Mouse (Mus musculus) stomach, postnatal 0 days (tissue): Measurements from ENCODE around the gene Fblim1. TPM values are rescaled to one million over a fixed set of nuclear protein-coding genes. Genes with fewer than 3 reads are reported as not detected.
A peak's percentile ranks its signal among the peaks of the same experiment; 100 is the strongest.

Source experiments
- ATAC-seq: fragments of 200-750 bp; cut with Nextera tagmentation; 2 replicates; pipeline ENCODE4 v1.8.0; 2017; ENCODE audit not compliant: low FRiP score, low TSS enrichment
- DNase-seq: peaks from one replicate; pipeline ENCODE4 v3.0.0-alpha.2; 2016; ENCODE audit warnings: low spot score
- H3K27ac ChIP-seq: fragments of 300-500 bp; sonication (generic); replicated peaks from 2 replicates; pipeline ENCODE4 v1.5.1; 2014; ENCODE audit warnings: mild to moderate bottlenecking, control low read depth
- H3K27me3 ChIP-seq: fragments of 300-500 bp; sonication (generic); 2 replicates; pipeline ENCODE4 v1.6.1; 2014; ENCODE audit warnings: low read length; ENCODE audit not compliant: control insufficient read depth, insufficient read depth
- H3K36me3 ChIP-seq: fragments of 300-500 bp; sonication (generic); 2 replicates; pipeline ENCODE4 v1.6.1; 2014; ENCODE audit warnings: low read length, mixed read lengths; ENCODE audit not compliant: control insufficient read depth, insufficient read depth
- H3K4me1 ChIP-seq: fragments of 300-500 bp; sonication (generic); replicated peaks from 2 replicates; pipeline ENCODE4 v1.6.1; 2014; ENCODE audit warnings: antibody characterized with exemption; ENCODE audit not compliant: control insufficient read depth, insufficient read depth
- H3K4me2 ChIP-seq: fragments of 300-500 bp; sonication (generic); replicated peaks from 2 replicates; pipeline ENCODE4 v1.6.1; 2014; ENCODE audit warnings: low read depth, mild to moderate bottlenecking, control low read depth, moderate library complexity
- H3K4me3 ChIP-seq: fragments of 300-500 bp; sonication (generic); 2 replicates; pipeline ENCODE4 v1.5.1; 2014; ENCODE audit warnings: low read depth, low read length, control low read depth
- H3K9ac ChIP-seq: fragments of 300-500 bp; sonication (generic); 2 replicates; pipeline ENCODE4 v1.6.1; 2014; ENCODE audit warnings: mild to moderate bottlenecking, low read length, control low read depth, mixed read lengths
- H3K9me3 ChIP-seq: fragments of 300-500 bp; sonication (generic); 2 replicates; pipeline ENCODE4 v1.6.1; 2016; ENCODE audit warnings: low read length; ENCODE audit not compliant: control insufficient read depth
- CTCF ChIP-seq: IDR thresholded peaks from 2 replicates; pipeline ENCODE4 v1.5.1; 2016; ENCODE audit warnings: antibody characterized with exemption, low read depth, mild to moderate bottlenecking, moderate library complexity
- EP300 ChIP-seq: optimal IDR thresholded peaks from 2 replicates; pipeline ENCODE3; 2016; ENCODE audit warnings: antibody characterized with exemption
- WGBS: fragments of 180-500 bp; shearing (Covaris S2); extraction: QIAGEN DNeasy Blood & Tissue Kit; methylation state at CpG from one replicate; pipeline ENCODE4 v1.1.7; 2014; 5-methylcytosine and 5-hydroxymethylcytosine counted together
- polyA plus RNA-seq: library from polyadenylated mRNA; unstranded; fragments of >200 nt; fragmentation: Nextera tagmentation; extraction: Ambion mirVana; gene quantifications from 2 replicates; pipeline ENCODE4 v1.2.1, GENCODE M21; 2015

Gene Fblim1
- polyA plus RNA-seq, 1 experiment from 2014 or later: 45.1 TPM

- H3K9ac ChIP-seq: no peak overlapping the region
- peaks cover 15% of the 10 kb centered on the region; the same call in 1 of the 2 replicates for H3K36me3 ChIP-seq
- H3K27me3 ChIP-seq: no peaks in the 10 kb centered on the region
- H3K4me2 ChIP-seq: no peak overlapping the region
- DNase-seq: no peak
- TF ChIP-seq EP300: no peak
- TF ChIP-seq CTCF: no peak
- no peak for ATAC-seq
- no peaks in the 10 kb centered on the region for H3K4me1 ChIP-seq
- no peak overlapping the region for H3K27ac ChIP-seq
- WGBS: 93% methylated on average over 13 of the region's 13 CpGs
- H3K9me3 ChIP-seq: no peaks in the 10 kb centered on the region
- H3K4me3 ChIP-seq: no peak overlapping the region
These were observed 24.8 kb downstream of the Fblim1 start for GRCm38 (mm10) chr4:141581051-141581450.

GRCm38 (mm10) chr4:141578833-141579232, 27.1 kb downstream of the Fblim1 start:
- no peak for TF ChIP-seq EP300
- no peak for TF ChIP-seq CTCF
- no peaks in the 10 kb centered on the region for H3K9me3 ChIP-seq
- H3K4me3 ChIP-seq: no peak overlapping the region
- no peak overlapping the region for H3K9ac ChIP-seq
- ATAC-seq (peak; percentile 83), DNase-seq (peak; percentile 64)
- H3K27me3 ChIP-seq: no peaks in the 10 kb centered on the region
- no peaks in the 10 kb centered on the region for H3K4me1 ChIP-seq
- peaks cover 15% of the 10 kb centered on the region; the same call in 1 of the 2 replicates for H3K36me3 ChIP-seq
- no peak overlapping the region for H3K4me2 ChIP-seq
- 23% methylated on average over 3 of the region's 3 CpGs for WGBS
- H3K27ac ChIP-seq: 0 out of 2 replicates have a peak overlapping the region, but pooled peaks have one; percentile 1

- Histone ChIP-seq H3K27me3 (no peaks in the 10 kb centered on the region), H3K27ac (no peak overlapping the region), H3K4me2 (no peak overlapping the region), H3K4me1 (no peaks in the 10 kb centered on the region), H3K9me3 (no peaks in the 10 kb centered on the region), H3K9ac (no peak overlapping the region), H3K4me3 (no peak overlapping the region), H3K36me3 (peaks cover 8% of the 10 kb centered on the region; the same call in 1 of the 2 replicates)
- peak; percentile 60 for TF ChIP-seq CTCF
- no peak for TF ChIP-seq EP300
- ATAC-seq (no peak), DNase-seq (peak; percentile 37)
- 95% methylated on average over 7 of the region's 7 CpGs for whole genome bisulfite sequencing
These were observed 29.0 kb downstream of the Fblim1 start for GRCm38 (mm10) chr4:141576877-141577276.

GRCm38 (mm10) chr4:141576404-141576803, 29.5 kb downstream of the Fblim1 start:
- H3K27me3 ChIP-seq: no peaks in the 10 kb centered on the region
- no peak for ATAC-seq
- no peak overlapping the region for H3K4me3 ChIP-seq
- peaks cover 8% of the 10 kb centered on the region; the same call in 1 of the 2 replicates for H3K36me3 ChIP-seq
- 78% methylated on average over 11 of the region's 11 CpGs for WGBS
- no peaks in the 10 kb centered on the region for H3K9me3 ChIP-seq
- H3K4me2 ChIP-seq: no peak overlapping the region
- TF ChIP-seq EP300 (no peak), CTCF (no peak)
- no peak for DNase-seq
- H3K9ac ChIP-seq: no peak overlapping the region
- H3K4me1 ChIP-seq: no peaks in the 10 kb centered on the region
- 0 out of 2 replicates have a peak overlapping the region, but pooled peaks have one; percentile 8 for H3K27ac ChIP-seq

- DNase-seq (peak; percentile 88), ATAC-seq (peak; percentile 25)
- Histone ChIP-seq H3K4me2 (peak overlapping the region; percentile 42), H3K27me3 (no peaks in the 10 kb centered on the region), H3K27ac (peak overlapping the region; percentile 73; the same call in 1 of the 2 replicates), H3K36me3 (0 out of 2 replicates have a peak, but pooled peaks cover 8% of the 10 kb centered on the region), H3K4me1 (no peaks in the 10 kb centered on the region), H3K9ac (no peak overlapping the region), H3K9me3 (no peaks in the 10 kb centered on the region), H3K4me3 (no peak overlapping the region)
- TF ChIP-seq CTCF (peak; percentile 96), EP300 (peak; percentile 49)
- WGBS: 31% methylated on average over 27 of the region's 27 CpGs
These were observed 30.9 kb downstream of the Fblim1 start for GRCm38 (mm10) chr4:141574789-141575702.
